Comparison of ENCODE assay signal across 9 mouse cellular contexts in the genomic region with DNA sequence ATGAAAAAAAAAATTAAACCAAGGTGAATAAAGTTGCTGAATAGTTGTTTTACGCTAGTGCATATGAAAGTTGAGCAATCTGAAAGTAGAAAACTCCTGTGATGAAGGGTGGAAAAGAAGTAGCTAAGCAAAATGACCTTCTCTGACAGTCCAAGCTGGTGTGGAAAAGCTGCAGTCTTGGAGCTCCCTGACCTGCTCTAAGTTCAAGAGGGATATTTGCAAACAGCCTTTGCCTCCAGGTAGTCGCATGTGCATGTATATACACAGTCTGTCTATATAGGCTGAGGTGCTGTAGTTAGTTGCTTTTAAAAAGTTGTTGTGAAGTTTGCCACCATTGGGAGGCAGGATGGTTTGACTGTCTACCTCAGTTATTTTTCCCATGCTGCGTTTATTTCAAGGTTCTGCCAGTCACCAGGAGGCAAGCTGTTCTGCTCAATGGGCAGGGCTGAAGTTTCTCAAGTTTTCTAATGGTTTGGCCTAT. TPM values are rescaled to one million over a fixed set of nuclear protein-coding genes. Genes with fewer than 3 reads are reported as not detected.
DNase-seq lines count a peak whose midpoint lies in the region; ATAC-seq and TF ChIP-seq lines count a peak whose summit lies in the region.
"Had no signal": no experiment of that assay in that cellular context is flagged by ENCODE, and none has a peak within 500 bp of the region (broad histone marks: within the 10 kb centered on the region; RNA-seq: fewer than 3 reads in every experiment).

No protein-coding gene starts in this region.

- H3K4me1 ChIP-seq in kidney, embryonic 15.5 days, result peaks cover 55% of the 10 kb centered on the region
- peaks cover 30% of the 10 kb centered on the region for H3K4me1 ChIP-seq in brown adipose tissue, adult 24 weeks (ENCODE audit: control insufficient read depth, insufficient read depth, insufficient read length, low read length)
- H3K4me1 ChIP-seq in hindbrain, embryonic 15.5 days (replicated peaks), result peaks cover 44% of the 10 kb centered on the region

- H3K79me2 ChIP-seq in myocyte (ENCODE audit: control insufficient read depth, insufficient read depth), result peaks cover 58% of the 10 kb centered on the region

- H3K27me3 ChIP-seq in kidney, embryonic 15.5 days, result no peaks in the 10 kb centered on the region
- no peaks in the 10 kb centered on the region for H3K27me3 ChIP-seq in hindbrain, embryonic 15.5 days
- H3K27me3 ChIP-seq in myocyte (ENCODE audit: control insufficient read depth, insufficient read depth, insufficient read length), result no peaks in the 10 kb centered on the region

- no peak for DNase-seq in kidney, postnatal 25 days
- DNase-seq in thymus, postnatal 4 days, result no peak
- DNase-seq in left cerebral cortex, postnatal 36 days (ENCODE audit: low spot score in 2 of 2), result no peak
- DNase-seq: thymus, postnatal 25 days had no signal

- no peaks in the 10 kb centered on the region for H3K9me3 ChIP-seq in kidney, embryonic 15.5 days (replicated peaks)
- H3K9me3 ChIP-seq in hindbrain, embryonic 15.5 days, result no peaks in the 10 kb centered on the region

- H3K27ac ChIP-seq in kidney, embryonic 15.5 days, result no peak overlapping the region
- peak overlapping the region; percentile 15 for H3K27ac ChIP-seq in brown adipose tissue, adult 24 weeks (replicated peaks; ENCODE audit: low read depth, low read length)
- no peak overlapping the region for H3K27ac ChIP-seq in hindbrain, embryonic 15.5 days (replicated peaks)

- H3K36me3 ChIP-seq in kidney, embryonic 15.5 days, result no peaks in the 10 kb centered on the region
- H3K36me3 ChIP-seq in hindbrain, embryonic 15.5 days, result no peaks in the 10 kb centered on the region
- no peaks in the 10 kb centered on the region for H3K36me3 ChIP-seq in myocyte (ENCODE audit: control insufficient read depth, insufficient read depth)

- intact Hi-C loops in left cerebral cortex, postnatal 36 days (cut with DNase I), result loop anchor here (5.0 to 10.0 kb wide), 4 partner anchors 75 to 348 kb away; no protein-coding TSS in a partner anchor

- peak overlapping the region; percentile 81 for H3K4me2 ChIP-seq in kidney, embryonic 15.5 days
- H3K4me2 ChIP-seq in hindbrain, embryonic 15.5 days, result peak overlapping the region; percentile 57
- peak overlapping the region; percentile 92 for H3K4me2 ChIP-seq in myocyte (ENCODE audit: low read depth)

- H3K4me3 ChIP-seq in kidney, embryonic 15.5 days (replicated peaks), result peak overlapping the region; percentile 83
- H3K4me3 ChIP-seq in brown adipose tissue, adult 24 weeks (ENCODE audit: insufficient read depth, low read depth, low read length), result peak overlapping the region; percentile 95
- H3K4me3 ChIP-seq in hindbrain, embryonic 15.5 days, result peak overlapping the region; percentile 59
- peak overlapping the region; percentile 91 for H3K4me3 ChIP-seq in myocyte

- no peak for TF ChIP-seq POLR2A in myocyte (IDR thresholded peaks at IDR 0.05; ENCODE audit: insufficient read length, low read depth)

- no peak overlapping the region for H3ac ChIP-seq in myocyte (ENCODE audit: control insufficient read depth, insufficient read length)

- peak overlapping the region; percentile 96; the same call in 1 of the 2 replicates for H3K9ac ChIP-seq in kidney, embryonic 15.5 days
- no peak overlapping the region for H3K9ac ChIP-seq in hindbrain, embryonic 15.5 days

- no peak for ATAC-seq in kidney, embryonic 15.5 days (replicated peaks; ENCODE audit: low FRiP score)
- no peak for ATAC-seq in hindbrain, embryonic 15.5 days (ENCODE audit: low FRiP score, low read depth)
- no peak for ATAC-seq in monocyte, adult 5-6 weeks (replicated peaks; ENCODE audit: insufficient number of reproducible peaks, low FRiP score, low TSS enrichment, poor library complexity, severe bottlenecking)

- 15% methylated on average over 3 of the region's 3 CpGs for WGBS in kidney, embryonic 15.5 days
- 12% methylated on average over 3 of the region's 3 CpGs for WGBS in hindbrain, embryonic 15.5 days

TF ChIP-seq in myocyte, 11 proteins besides CTCF, POLR2A, EP300 and RAD21:
- TF ChIP-seq E2F4 (IDR thresholded peaks at IDR 0.05; ENCODE audit: insufficient read depth) (no peak), SRF (IDR thresholded peaks at IDR 0.05; ENCODE audit: control insufficient read depth, insufficient read length, low read depth) (no peak), REST (IDR thresholded peaks at IDR 0.05; ENCODE audit: insufficient read depth, insufficient read length) (no peak), USF1 (IDR thresholded peaks at IDR 0.05; ENCODE audit: low read depth) (no peak), MYOD1 (IDR thresholded peaks at IDR 0.05; ENCODE audit: control insufficient read depth in 1 of 3, insufficient read length in 2 of 3, low read depth in 2 of 3) (no peak)

RNA-seq across cellular contexts. Expression of a gene that starts 1.5 kb away (rescaled TPM):
- polyA plus RNA-seq in kidney, embryonic 15.5 days (2015; fragmentation: Nextera tagmentation; extraction: Ambion mirVana), result 11.4 and 13.0 TPM in 2 replicates
- 8.6 and 10.5 TPM in 2 replicates for polyA plus RNA-seq in brown adipose tissue, adult 24 weeks (2012; ENCODE audit: insufficient read depth, insufficient read length, missing spikeins)
- 5.3 and 6.9 TPM in 2 replicates for polyA plus RNA-seq in hindbrain, embryonic 15.5 days (2015; fragmentation: Nextera tagmentation; extraction: Ambion mirVana)
- polyA plus RNA-seq in myocyte (2012; fragmentation: generic; extraction: Trizol), result 6.8 TPM
- 45.6 to 52.8 TPM (median 49.3 TPM) in 3 replicates for total RNA-seq in monocyte, adult 5-6 weeks (2017)
- 10 to 100 TPM; 14.1 to 18.1 TPM for total RNA-seq in left cerebral cortex, postnatal 36 days (2021)
